Mouse (Mus musculus): Measurements from ENCODE around the gene Arhgef10l. TPM values are rescaled to one million over a fixed set of nuclear protein-coding genes. Genes with fewer than 3 reads are reported as not detected.

Arhgef10l gene
- polyA plus RNA-seq, 1 experiment, result 0.12 TPM

DNA sequence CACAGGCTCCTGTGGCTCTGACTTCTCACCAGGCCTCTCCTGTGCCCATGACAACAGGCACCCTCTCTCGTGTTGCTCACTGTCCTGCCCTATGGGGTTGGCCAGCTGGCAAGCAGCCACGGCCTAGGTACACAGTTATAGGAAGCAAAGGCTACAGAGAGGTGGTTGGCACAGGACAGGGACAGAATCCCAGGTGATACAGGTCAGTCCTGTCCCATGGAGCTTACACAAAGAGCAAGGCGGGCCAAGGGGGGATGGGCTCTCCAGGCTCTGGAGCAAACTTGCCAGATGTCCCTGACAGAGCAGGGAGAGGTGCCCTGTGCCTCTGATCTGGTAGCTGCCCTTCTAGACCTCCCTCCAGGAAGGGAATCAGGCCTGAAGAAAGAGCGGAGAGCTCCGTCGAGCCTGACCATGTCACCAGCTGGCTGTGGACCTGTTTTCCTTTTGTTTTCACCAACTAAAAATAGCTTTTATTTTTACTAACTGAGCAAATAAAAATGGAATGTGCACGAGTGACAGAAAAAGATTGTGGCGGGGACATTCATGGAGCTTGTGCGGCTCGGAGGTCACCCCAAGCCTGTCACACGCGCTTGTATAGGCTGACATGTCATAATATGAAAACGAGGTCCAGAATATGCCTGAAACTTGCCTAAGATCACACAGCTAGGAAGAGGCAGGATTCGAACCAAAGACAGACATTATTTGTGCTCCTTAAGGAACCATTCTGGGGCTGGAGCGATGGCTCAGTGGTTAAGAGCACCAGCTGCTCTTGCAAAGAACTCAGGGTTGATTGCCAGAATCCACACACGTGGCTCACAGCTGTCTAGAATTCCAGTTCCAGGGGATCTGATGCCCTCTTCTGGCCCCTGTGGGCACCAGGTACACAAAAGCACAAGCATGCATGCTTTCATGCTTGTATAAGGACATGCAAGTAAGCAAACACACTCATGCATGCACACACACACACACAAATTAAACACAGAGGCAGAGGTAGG, 48.1 kb downstream of the Arhgef10l start:
- peaks cover 4% of the 10 kb centered on the region for H3K4me1 ChIP-seq (ENCODE audit: control insufficient read depth)

GRCm38 (mm10) chr4:140616894-140617293, 48.9 kb downstream of the Arhgef10l start:
- no peak overlapping the region for H3K4me3 ChIP-seq (replicated peaks)
- H3K27me3 ChIP-seq (ENCODE audit: control insufficient read depth), result no peaks in the 10 kb centered on the region
- TF ChIP-seq TAL1 (IDR thresholded peaks at IDR 0.05; ENCODE audit: low read length) (no peak), GATA1 (IDR thresholded peaks at IDR 0.05; ENCODE audit: low read length) (no peak)
- no peaks in the 10 kb centered on the region for H3K36me3 ChIP-seq (ENCODE audit: control insufficient read depth)
- H3K9me3 ChIP-seq (ENCODE audit: control insufficient read depth, low read length), result no peaks in the 10 kb centered on the region
- peaks cover 4% of the 10 kb centered on the region for H3K4me1 ChIP-seq (ENCODE audit: control insufficient read depth)

More for the DNA sequence above, 48.1 kb downstream of the Arhgef10l start:
- Histone ChIP-seq H3K4me3 (replicated peaks) (no peak overlapping the region), H3K27me3 (ENCODE audit: control insufficient read depth) (no peaks in the 10 kb centered on the region), H3K36me3 (ENCODE audit: control insufficient read depth) (no peaks in the 10 kb centered on the region), H3K9me3 (ENCODE audit: control insufficient read depth, low read length) (no peaks in the 10 kb centered on the region)
- no peak for TF ChIP-seq GATA1 (IDR thresholded peaks at IDR 0.05; ENCODE audit: low read length)
- TF ChIP-seq TAL1 (IDR thresholded peaks at IDR 0.05; ENCODE audit: low read length), result no peak

DNA sequence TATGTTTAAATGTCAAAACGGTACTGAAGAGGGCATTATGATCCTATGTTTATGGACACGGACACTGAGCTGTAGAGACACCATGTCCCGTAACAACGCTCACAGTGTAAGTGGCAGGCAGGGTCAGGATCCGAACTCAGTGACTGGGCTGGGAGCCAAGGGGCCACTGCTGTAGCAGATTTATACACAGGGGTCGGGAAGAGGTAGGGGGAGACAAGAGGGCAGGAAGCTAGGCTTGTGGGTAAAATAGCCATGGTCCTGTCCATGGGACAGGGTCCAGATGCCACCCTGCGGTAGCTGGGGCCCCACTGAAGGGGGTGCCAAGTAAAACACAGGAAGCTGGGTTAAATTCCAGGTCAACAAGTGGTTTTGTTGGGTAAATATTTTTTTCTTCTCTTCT, 49.6 kb downstream of the Arhgef10l start:
- Histone ChIP-seq H3K4me3 (replicated peaks) (no peak overlapping the region), H3K4me1 (ENCODE audit: control insufficient read depth) (peaks cover 4% of the 10 kb centered on the region), H3K9me3 (ENCODE audit: control insufficient read depth, low read length) (no peaks in the 10 kb centered on the region), H3K27me3 (ENCODE audit: control insufficient read depth) (no peaks in the 10 kb centered on the region), H3K36me3 (ENCODE audit: control insufficient read depth) (no peaks in the 10 kb centered on the region)
- TF ChIP-seq GATA1 (IDR thresholded peaks at IDR 0.05; ENCODE audit: low read length) (no peak), TAL1 (IDR thresholded peaks at IDR 0.05; ENCODE audit: low read length) (no peak)

DNA sequence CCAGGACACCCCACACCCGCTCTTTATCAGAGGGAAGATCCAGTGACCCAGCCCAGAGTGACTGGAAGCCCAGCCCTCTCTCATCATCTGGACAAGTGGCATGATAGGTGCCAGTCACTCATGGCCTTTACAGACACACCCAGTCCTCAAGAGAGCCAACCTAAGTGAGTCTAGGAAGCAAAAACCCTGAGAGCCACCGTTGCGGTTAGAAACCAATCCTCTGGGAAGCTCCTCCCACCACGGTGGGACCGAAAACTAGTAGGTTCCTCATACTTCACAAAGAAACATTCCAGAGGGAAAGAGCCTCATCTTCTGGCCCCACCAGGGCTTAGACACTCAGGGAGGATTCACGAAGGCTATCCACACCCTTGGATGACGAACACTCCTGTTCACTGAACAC, 50.0 kb downstream of the Arhgef10l start:
- TF ChIP-seq GATA1 (IDR thresholded peaks at IDR 0.05; ENCODE audit: low read length) (no peak), TAL1 (IDR thresholded peaks at IDR 0.05; ENCODE audit: low read length) (no peak)
- H3K4me1 ChIP-seq (ENCODE audit: control insufficient read depth), result peaks cover 4% of the 10 kb centered on the region
- no peak overlapping the region for H3K4me3 ChIP-seq (replicated peaks)
- no peaks in the 10 kb centered on the region for H3K9me3 ChIP-seq (ENCODE audit: control insufficient read depth, low read length)
- no peaks in the 10 kb centered on the region for H3K36me3 ChIP-seq (ENCODE audit: control insufficient read depth)
- no peaks in the 10 kb centered on the region for H3K27me3 ChIP-seq (ENCODE audit: control insufficient read depth)

DNA sequence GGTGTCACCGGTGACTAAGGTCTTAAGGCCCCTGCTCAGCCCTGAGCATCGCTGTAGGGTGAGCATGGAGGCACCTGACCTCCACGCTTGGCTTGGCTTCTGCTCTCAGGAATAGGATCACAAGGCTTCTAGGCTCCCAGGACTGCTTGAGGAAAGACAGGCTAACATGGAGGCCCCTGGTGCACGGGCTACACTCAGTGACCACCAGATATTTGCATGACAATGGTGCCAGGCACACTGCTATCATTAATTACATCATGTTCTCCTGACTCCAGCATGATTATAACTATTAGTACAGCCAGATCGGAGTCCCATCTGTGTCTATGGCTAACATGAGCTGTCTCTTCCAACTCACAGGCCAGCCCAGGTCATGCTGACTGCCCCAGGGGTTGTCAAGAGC, 51.3 kb downstream of the Arhgef10l start:
- TF ChIP-seq GATA1 (IDR thresholded peaks at IDR 0.05; ENCODE audit: low read length) (no peak), TAL1 (IDR thresholded peaks at IDR 0.05; ENCODE audit: low read length) (no peak)
- Histone ChIP-seq H3K4me3 (replicated peaks) (no peak overlapping the region), H3K4me1 (ENCODE audit: control insufficient read depth) (peaks cover 4% of the 10 kb centered on the region)

GRCm38 (mm10) chr4:140614145-140614544, 51.7 kb downstream of the Arhgef10l start:
- H3K4me3 ChIP-seq (replicated peaks), result no peak overlapping the region
- TF ChIP-seq TAL1 (IDR thresholded peaks at IDR 0.05; ENCODE audit: low read length), result no peak
- TF ChIP-seq GATA1 (IDR thresholded peaks at IDR 0.05; ENCODE audit: low read length), result no peak

More for the DNA sequence above, 51.3 kb downstream of the Arhgef10l start:
- H3K9me3 ChIP-seq (ENCODE audit: control insufficient read depth, low read length), result no peaks in the 10 kb centered on the region
- H3K27me3 ChIP-seq (ENCODE audit: control insufficient read depth), result no peaks in the 10 kb centered on the region
- no peaks in the 10 kb centered on the region for H3K36me3 ChIP-seq (ENCODE audit: control insufficient read depth)

DNA sequence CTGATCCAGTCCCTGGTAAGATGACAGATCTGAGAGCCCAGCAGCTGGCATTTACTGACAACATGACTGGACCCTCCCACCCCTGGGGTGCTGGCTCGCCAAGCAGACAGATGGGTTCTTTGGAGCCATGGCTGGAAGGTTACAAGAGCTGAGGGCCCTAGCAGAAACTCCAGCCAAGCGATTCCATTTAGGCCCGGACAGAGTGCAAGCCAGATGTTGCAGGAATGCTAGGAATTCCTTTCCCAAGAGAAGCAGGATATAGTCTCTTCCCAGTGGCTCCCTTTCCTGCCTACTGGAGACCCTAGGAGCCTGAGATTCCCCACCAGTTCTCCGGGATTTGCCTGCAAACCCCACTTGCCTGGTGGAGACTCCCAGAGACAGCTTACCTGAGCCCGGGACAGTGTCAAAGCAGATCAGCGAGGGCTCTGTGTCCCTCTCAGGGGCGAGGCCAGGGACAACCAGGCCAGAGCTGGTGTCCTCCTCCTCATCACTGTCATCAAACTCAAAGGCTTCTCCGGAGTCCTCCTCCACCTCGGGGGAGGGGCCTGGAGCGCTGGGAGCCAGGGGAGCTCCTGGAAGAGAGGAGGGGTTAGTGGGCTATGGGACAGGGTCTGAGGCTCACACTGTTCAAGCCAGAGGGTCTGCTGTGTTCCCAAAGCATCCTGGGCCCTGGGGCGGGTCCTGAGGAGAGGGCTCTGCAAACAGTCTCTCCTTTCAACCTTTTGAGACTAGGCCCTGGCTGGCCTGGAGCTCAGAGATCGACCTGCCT, 54.8 kb downstream of the Arhgef10l start:
- H3K9me3 ChIP-seq (ENCODE audit: control insufficient read depth, low read length), result no peaks in the 10 kb centered on the region
- H3K4me1 ChIP-seq (ENCODE audit: control insufficient read depth), result peaks cover 4% of the 10 kb centered on the region
- H3K27me3 ChIP-seq (ENCODE audit: control insufficient read depth), result no peaks in the 10 kb centered on the region
- no peaks in the 10 kb centered on the region for H3K36me3 ChIP-seq (ENCODE audit: control insufficient read depth)
- H3K4me3 ChIP-seq (replicated peaks), result no peak overlapping the region
- TF ChIP-seq GATA1 (IDR thresholded peaks at IDR 0.05; ENCODE audit: low read length) (no peak), TAL1 (IDR thresholded peaks at IDR 0.05; ENCODE audit: low read length) (no peak)

More at GRCm38 (mm10) chr4:140614145-140614544, 51.7 kb downstream of the Arhgef10l start:
- Histone ChIP-seq H3K9me3 (ENCODE audit: control insufficient read depth, low read length) (no peaks in the 10 kb centered on the region), H3K4me1 (ENCODE audit: control insufficient read depth) (peaks cover 4% of the 10 kb centered on the region), H3K36me3 (ENCODE audit: control insufficient read depth) (no peaks in the 10 kb centered on the region), H3K27me3 (ENCODE audit: control insufficient read depth) (no peaks in the 10 kb centered on the region)

GRCm38 (mm10) chr4:140608228-140608720, 57.5 kb downstream of the Arhgef10l start:
- H3K4me3 ChIP-seq (replicated peaks), result no peak overlapping the region
- TF ChIP-seq TAL1 (IDR thresholded peaks at IDR 0.05; ENCODE audit: low read length), result no peak
- no peak for TF ChIP-seq GATA1 (IDR thresholded peaks at IDR 0.05; ENCODE audit: low read length)
- no peaks in the 10 kb centered on the region for H3K27me3 ChIP-seq (ENCODE audit: control insufficient read depth)
- no peaks in the 10 kb centered on the region for H3K4me1 ChIP-seq (ENCODE audit: control insufficient read depth)
- no peaks in the 10 kb centered on the region for H3K36me3 ChIP-seq (ENCODE audit: control insufficient read depth)
- H3K9me3 ChIP-seq (ENCODE audit: control insufficient read depth, low read length), result no peaks in the 10 kb centered on the region

- Histone ChIP-seq H3K4me3 (replicated peaks) (no peak overlapping the region), H3K36me3 (ENCODE audit: control insufficient read depth) (no peaks in the 10 kb centered on the region), H3K9me3 (ENCODE audit: control insufficient read depth, low read length) (no peaks in the 10 kb centered on the region), H3K4me1 (ENCODE audit: control insufficient read depth) (no peaks in the 10 kb centered on the region), H3K27me3 (ENCODE audit: control insufficient read depth) (no peaks in the 10 kb centered on the region)
- TF ChIP-seq GATA1 (IDR thresholded peaks at IDR 0.05; ENCODE audit: low read length) (no peak), TAL1 (IDR thresholded peaks at IDR 0.05; ENCODE audit: low read length) (no peak)
These were observed 59.0 kb downstream of the Arhgef10l start for GRCm38 (mm10) chr4:140606779-140607178.

All from erythroblast, embryonic 14.5 days (primary cell).